Mouse (Mus musculus) heart, embryonic 13.5 days (tissue): ENCODE measurements around the gene Cnnm2. TPM values are rescaled to one million over a fixed set of nuclear protein-coding genes. Genes with fewer than 3 reads are reported as not detected.

Experiments used
- ATAC-seq: fragments of 200-750 bp; cut with Nextera tagmentation; 2 replicates; pipeline ENCODE4 v1.8.0; 2017; ENCODE audit warnings: moderate TSS enrichment; ENCODE audit not compliant: insufficient number of reproducible peaks, low FRiP score, low TSS enrichment; ENCODE audit errors: extremely low read depth
- H3K27ac ChIP-seq: fragments of 300-500 bp; sonication (generic); replicated peaks from 2 replicates; pipeline ENCODE4 v1.5.1; 2015; ENCODE audit warnings: moderate library complexity, mild to moderate bottlenecking, inconsistent platforms
- H3K27me3 ChIP-seq: fragments of 300-500 bp; sonication (generic); replicated peaks from 2 replicates; pipeline ENCODE4 v1.6.1; 2015; ENCODE audit warnings: mild to moderate bottlenecking, inconsistent platforms
- H3K36me3 ChIP-seq: fragments of 300-500 bp; sonication (generic); 2 replicates; pipeline ENCODE4 v1.6.1; 2015; ENCODE audit warnings: mild to moderate bottlenecking, inconsistent platforms
- H3K4me1 ChIP-seq: fragments of 300-500 bp; sonication (generic); 2 replicates; pipeline ENCODE4 v1.6.1; 2015; ENCODE audit warnings: inconsistent platforms
- H3K4me2 ChIP-seq: fragments of 300-500 bp; sonication (generic); 2 replicates; pipeline ENCODE4 v1.6.1; 2015; ENCODE audit warnings: inconsistent platforms, mild to moderate bottlenecking, moderate library complexity
- H3K4me3 ChIP-seq: fragments of 300-500 bp; sonication (generic); 2 replicates; pipeline ENCODE4 v1.5.1; 2015; ENCODE audit warnings: moderate library complexity, mild to moderate bottlenecking, inconsistent platforms
- H3K9ac ChIP-seq: fragments of 300-500 bp; sonication (generic); 2 replicates; pipeline ENCODE4 v1.6.1; 2015; ENCODE audit warnings: inconsistent platforms, mild to moderate bottlenecking, moderate library complexity
- H3K9me3 ChIP-seq: fragments of 300-500 bp; sonication (generic); 2 replicates; pipeline ENCODE4 v1.6.1; 2016; ENCODE audit warnings: inconsistent platforms
- WGBS: fragments of 180-500 bp; shearing (Covaris S2); methylation state at CpG from one replicate; pipeline ENCODE4 v1.1.7; 2015; ENCODE audit warnings: mixed read lengths; 5-methylcytosine and 5-hydroxymethylcytosine counted together
- polyA plus RNA-seq: library from polyadenylated mRNA; unstranded; fragments of >200 nt; fragmentation: Nextera tagmentation; extraction: Ambion mirVana; gene quantifications from 2 replicates; pipeline ENCODE4 v1.2.1, GENCODE M21; 2015

The Cnnm2 gene
- polyA plus RNA-seq, 1 experiment from 2014 or later = 2.5 TPM

GRCm38 (mm10) chr19:46760375-46761160 lies 828 bp upstream of the Cnnm2 start:
- H3K36me3 ChIP-seq = no peaks in the 10 kb centered on the region
- peak; percentile 30; the same call in 1 of the 2 replicates for ATAC-seq
- H3K9ac ChIP-seq = peak overlapping the region; percentile 63; the same call in 1 of the 2 replicates
- peak overlapping the region; percentile 83 for H3K4me3 ChIP-seq
- WGBS = 16% methylated on average over 29 of the region's 29 CpGs
- peak overlapping the region; percentile 100 for H3K4me2 ChIP-seq
- no peaks in the 10 kb centered on the region for H3K9me3 ChIP-seq
- peak overlapping the region; percentile 63; the same call in 1 of the 2 replicates for H3K27ac ChIP-seq
- H3K27me3 ChIP-seq = peaks cover 21% of the 10 kb centered on the region; the same call in 1 of the 2 replicates
- H3K4me1 ChIP-seq = peaks cover 29% of the 10 kb centered on the region

DNA sequence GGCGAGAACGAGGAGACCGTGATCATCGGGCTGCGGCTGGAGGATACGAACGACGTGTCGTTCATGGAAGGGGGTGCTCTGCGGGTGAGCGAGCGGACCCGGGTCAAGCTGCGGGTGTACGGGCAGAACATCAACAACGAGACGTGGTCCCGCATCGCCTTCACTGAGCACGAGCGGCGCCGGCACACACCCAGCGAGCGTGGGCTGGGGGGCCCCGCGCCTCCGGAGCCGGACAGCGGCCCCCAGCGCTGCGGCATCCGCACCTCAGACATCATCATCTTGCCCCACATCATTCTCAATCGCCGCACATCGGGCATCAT lies 535 bp downstream of the Cnnm2 start:
- no peak for ATAC-seq
- no peaks in the 10 kb centered on the region for H3K36me3 ChIP-seq
- peak overlapping the region; percentile 86 for H3K9ac ChIP-seq
- WGBS = under 1% methylated on average over 36 of the region's 36 CpGs
- H3K4me1 ChIP-seq = peaks cover 29% of the 10 kb centered on the region
- peak overlapping the region; percentile 83 for H3K4me3 ChIP-seq
- H3K27ac ChIP-seq = peak overlapping the region; percentile 60
- no peaks in the 10 kb centered on the region for H3K9me3 ChIP-seq
- peak overlapping the region; percentile 100 for H3K4me2 ChIP-seq
- H3K27me3 ChIP-seq = peaks cover 17% of the 10 kb centered on the region; the same call in 1 of the 2 replicates

- peaks cover 29% of the 10 kb centered on the region for H3K4me1 ChIP-seq
- H3K27me3 ChIP-seq = peaks cover 15% of the 10 kb centered on the region; the same call in 1 of the 2 replicates
- ATAC-seq = no peak
- no peaks in the 10 kb centered on the region for H3K9me3 ChIP-seq
- peak overlapping the region; percentile 86 for H3K9ac ChIP-seq
- WGBS = 1% methylated on average over 50 of the region's 50 CpGs
- H3K36me3 ChIP-seq = no peaks in the 10 kb centered on the region
- H3K4me3 ChIP-seq = peak overlapping the region; percentile 83
- peak overlapping the region; percentile 100 for H3K4me2 ChIP-seq
- no peak overlapping the region for H3K27ac ChIP-seq
Measured at GRCm38 (mm10) chr19:46762291-46762991, 1.0 kb downstream of the Cnnm2 start.

DNA sequence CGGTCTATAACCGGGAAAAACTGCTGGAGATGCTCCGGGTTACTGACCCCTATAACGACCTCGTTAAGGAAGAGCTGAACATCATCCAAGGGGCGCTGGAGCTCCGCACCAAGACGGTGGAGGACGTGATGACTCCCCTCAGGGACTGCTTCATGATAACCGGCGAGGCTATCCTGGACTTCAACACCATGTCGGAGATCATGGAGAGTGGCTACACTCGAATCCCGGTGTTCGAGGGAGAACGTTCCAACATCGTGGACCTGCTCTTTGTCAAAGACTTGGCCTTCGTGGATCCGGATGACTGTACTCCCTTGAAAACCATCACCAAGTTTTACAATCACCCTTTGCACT lies 1.6 kb downstream of the Cnnm2 start:
- 2% methylated on average over 19 of the region's 19 CpGs for WGBS

GRCm38 (mm10) chr19:46763356-46763755 lies 2.0 kb downstream of the Cnnm2 start:
- Histone ChIP-seq H3K27me3 (peaks cover 15% of the 10 kb centered on the region; the same call in 1 of the 2 replicates), H3K27ac (no peak overlapping the region), H3K4me2 (peak overlapping the region; percentile 100), H3K9me3 (no peaks in the 10 kb centered on the region), H3K9ac (no peak overlapping the region), H3K4me1 (peaks cover 29% of the 10 kb centered on the region), H3K36me3 (no peaks in the 10 kb centered on the region), H3K4me3 (peak overlapping the region; percentile 83)
- ATAC-seq = no peak
- 34% methylated on average over 7 of the region's 7 CpGs for WGBS

More for the DNA sequence above, 1.6 kb downstream of the Cnnm2 start:
- Histone ChIP-seq H3K4me2 (peak overlapping the region; percentile 100), H3K27me3 (peaks cover 15% of the 10 kb centered on the region; the same call in 1 of the 2 replicates), H3K9me3 (no peaks in the 10 kb centered on the region), H3K36me3 (no peaks in the 10 kb centered on the region), H3K9ac (peak overlapping the region; percentile 86), H3K27ac (no peak overlapping the region), H3K4me1 (peaks cover 29% of the 10 kb centered on the region), H3K4me3 (peak overlapping the region; percentile 83)
- ATAC-seq = no peak

GRCm38 (mm10) chr19:46763932-46764762 lies 2.8 kb downstream of the Cnnm2 start:
- Histone ChIP-seq H3K4me3 (peak overlapping the region; percentile 83), H3K9ac (0 out of 2 replicates have a peak overlapping the region, but pooled peaks have one; percentile 30), H3K9me3 (no peaks in the 10 kb centered on the region), H3K4me2 (peak overlapping the region; percentile 100), H3K4me1 (peaks cover 29% of the 10 kb centered on the region), H3K36me3 (no peaks in the 10 kb centered on the region), H3K27me3 (peaks cover 15% of the 10 kb centered on the region; the same call in 1 of the 2 replicates), H3K27ac (no peak overlapping the region)
- WGBS = 68% methylated on average over 12 of the region's 12 CpGs
- ATAC-seq = no peak

DNA sequence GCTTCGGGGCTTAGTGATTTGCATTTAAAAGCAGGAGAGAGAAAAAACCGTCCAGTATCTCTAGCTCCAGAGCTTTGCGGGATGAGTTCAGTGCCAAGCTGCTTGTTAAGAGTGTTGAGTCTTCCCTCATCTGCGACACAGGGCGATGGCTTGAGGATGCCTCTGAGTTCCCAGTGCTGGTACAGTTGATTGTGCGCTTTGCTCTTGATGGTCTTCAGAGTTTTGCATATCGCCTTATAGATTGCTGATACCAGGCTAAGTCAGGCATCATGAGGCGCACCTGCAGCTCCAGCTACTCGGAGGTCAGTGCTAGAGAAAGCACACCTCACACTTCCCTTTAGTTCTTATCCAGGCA lies 3.3 kb downstream of the Cnnm2 start:
- peaks cover 15% of the 10 kb centered on the region; the same call in 1 of the 2 replicates for H3K27me3 ChIP-seq
- no peaks in the 10 kb centered on the region for H3K9me3 ChIP-seq
- no peak overlapping the region for H3K27ac ChIP-seq
- 0 out of 2 replicates have a peak overlapping the region, but pooled peaks have one; percentile 30 for H3K9ac ChIP-seq
- WGBS = 75% methylated on average over 9 of the region's 9 CpGs
- peaks cover 29% of the 10 kb centered on the region for H3K4me1 ChIP-seq
- H3K36me3 ChIP-seq = no peaks in the 10 kb centered on the region
- H3K4me3 ChIP-seq = peak overlapping the region; percentile 83; the same call in 1 of the 2 replicates
- H3K4me2 ChIP-seq = peak overlapping the region; percentile 100
- no peak for ATAC-seq

GRCm38 (mm10) chr19:46766125-46766524 lies 4.7 kb downstream of the Cnnm2 start:
- H3K9ac ChIP-seq = no peak overlapping the region
- H3K9me3 ChIP-seq = no peaks in the 10 kb centered on the region
- WGBS = 68% methylated on average over 5 of the region's 5 CpGs

GRCm38 (mm10) chr19:46769759-46770158 lies 8.4 kb downstream of the Cnnm2 start:
- Histone ChIP-seq H3K4me3 (no peak overlapping the region), H3K4me2 (no peak overlapping the region), H3K9me3 (no peaks in the 10 kb centered on the region), H3K9ac (no peak overlapping the region), H3K27ac (no peak overlapping the region), H3K36me3 (no peaks in the 10 kb centered on the region), H3K27me3 (no peaks in the 10 kb centered on the region; the same call in 1 of the 2 replicates), H3K4me1 (peaks cover 2% of the 10 kb centered on the region)
- WGBS = 84% methylated on average over 11 of the region's 11 CpGs
- no peak for ATAC-seq

More at GRCm38 (mm10) chr19:46766125-46766524, 4.7 kb downstream of the Cnnm2 start:
- Histone ChIP-seq H3K27me3 (peaks cover 15% of the 10 kb centered on the region; the same call in 1 of the 2 replicates), H3K27ac (no peak overlapping the region), H3K4me2 (no peak overlapping the region), H3K4me3 (no peak overlapping the region), H3K4me1 (peaks cover 29% of the 10 kb centered on the region), H3K36me3 (no peaks in the 10 kb centered on the region)
- ATAC-seq = no peak

- 78% methylated on average over 6 of the region's 6 CpGs for WGBS
- H3K36me3 ChIP-seq = no peaks in the 10 kb centered on the region
- H3K27me3 ChIP-seq = no peaks in the 10 kb centered on the region
- H3K4me3 ChIP-seq = no peak overlapping the region
- no peak for ATAC-seq
- H3K9me3 ChIP-seq = no peaks in the 10 kb centered on the region
- no peaks in the 10 kb centered on the region for H3K4me1 ChIP-seq
- H3K9ac ChIP-seq = no peak overlapping the region
- no peak overlapping the region for H3K27ac ChIP-seq
- H3K4me2 ChIP-seq = no peak overlapping the region
Measured at GRCm38 (mm10) chr19:46771801-46772200, 10.4 kb downstream of the Cnnm2 start.

GRCm38 (mm10) chr19:46776391-46776790 lies 15.0 kb downstream of the Cnnm2 start:
- H3K27me3 ChIP-seq = no peaks in the 10 kb centered on the region
- no peak overlapping the region for H3K4me2 ChIP-seq
- H3K4me3 ChIP-seq = no peak overlapping the region
- 62% methylated on average over 5 of the region's 5 CpGs for WGBS
- H3K36me3 ChIP-seq = no peaks in the 10 kb centered on the region
- no peaks in the 10 kb centered on the region for H3K4me1 ChIP-seq
- no peaks in the 10 kb centered on the region for H3K9me3 ChIP-seq
- H3K27ac ChIP-seq = no peak overlapping the region
- no peak overlapping the region for H3K9ac ChIP-seq
- ATAC-seq = no peak
